Mouse (Mus musculus): ENCODE measurements around the gene Olfr1140.

GRCm38 (mm10) chr2:87739878-87740277, 3.7 kb upstream of the Olfr1140 start, which contains the start of gene Olfr1138:
- no peak for TF ChIP-seq CTCF (IDR thresholded peaks at IDR 0.05; ENCODE audit: borderline replicate concordance, extremely low read depth, insufficient read depth, insufficient read length)
- TF ChIP-seq POLR2A (IDR thresholded peaks at IDR 0.05; ENCODE audit: borderline replicate concordance, extremely low read depth, insufficient read depth, insufficient read length, poor library complexity, severe bottlenecking) = no peak
